Mouse (Mus musculus): ENCODE measurements around the gene Fam177a. TPM values are rescaled to one million over a fixed set of nuclear protein-coding genes. Genes with fewer than 3 reads are reported as not detected.

Gene Fam177a
- polyA plus RNA-seq (2015; fragmentation: Nextera tagmentation; extraction: Ambion mirVana), result 88.5 and 90.4 TPM in 2 replicates

DNA sequence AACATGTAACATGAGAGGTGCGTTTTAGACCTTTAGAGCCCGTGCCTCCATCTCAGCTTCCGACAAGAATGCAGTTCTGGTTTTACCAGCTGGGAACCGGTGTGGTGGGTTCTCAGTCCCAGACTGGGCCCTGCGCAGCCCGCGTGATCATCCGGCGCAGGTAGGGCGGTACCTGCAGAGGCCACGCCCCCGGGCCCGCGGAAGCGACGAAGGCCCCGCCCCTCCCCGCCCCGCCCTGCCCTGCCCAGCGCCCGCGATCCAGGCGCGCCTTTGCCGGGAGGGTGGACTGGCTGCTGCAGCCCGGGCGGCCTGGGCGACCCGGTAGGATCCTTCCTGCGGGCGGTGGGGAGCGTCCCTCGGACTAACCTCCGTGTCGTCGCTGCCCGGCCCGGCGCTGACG is at the start of gene Fam177a:
Gene Fam177a (plus strand): TSS at position 228 of the 400 bp plus-strand sequence.

DNA sequence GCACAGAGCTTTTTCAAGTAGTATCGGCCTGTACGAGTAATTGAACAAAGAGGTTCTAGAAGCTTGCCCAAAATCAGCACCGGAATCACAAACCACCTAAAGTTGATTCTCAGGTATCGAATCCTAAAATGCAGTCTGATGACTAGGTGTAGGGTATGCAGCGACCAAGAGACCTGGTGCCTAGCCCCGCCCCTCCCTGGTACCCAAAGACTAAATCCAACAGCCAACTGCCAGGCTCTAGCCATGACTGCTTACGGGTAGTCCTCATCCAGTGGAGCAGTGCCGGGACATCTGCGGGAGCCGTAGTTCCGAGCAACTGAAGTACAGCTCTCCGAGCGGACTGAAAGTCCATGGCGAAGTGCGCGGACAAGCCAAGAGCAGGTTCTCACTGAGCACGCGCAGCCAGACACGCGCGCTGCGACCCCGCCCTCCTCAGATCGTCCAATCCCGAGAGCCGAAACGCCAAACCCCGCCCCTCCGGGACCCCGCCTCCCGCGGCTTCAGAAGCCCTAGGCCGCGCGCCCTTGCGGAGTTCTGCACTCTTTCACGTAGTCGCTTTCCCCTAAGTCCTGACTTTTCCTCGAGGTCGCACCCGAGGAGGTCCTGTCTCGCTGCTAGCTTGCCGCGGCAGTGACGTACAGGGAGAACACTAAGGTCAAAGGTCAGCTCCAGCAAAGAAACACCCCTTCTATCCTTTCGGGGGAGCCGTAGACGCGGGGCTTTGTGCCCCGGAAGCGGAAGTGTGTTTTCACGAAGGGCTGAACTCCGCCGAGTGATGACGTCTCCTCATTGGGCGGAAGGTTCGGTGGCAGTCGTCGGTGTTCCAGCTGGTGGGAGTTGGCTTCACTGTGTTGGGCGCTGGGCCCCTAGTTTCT is 44.3 kb upstream of the Fam177a start, which contains the start of the genes 2700097O09Rik and Srp54a:
Gene 2700097O09Rik (minus strand): TSS at position 385 of the 875 bp plus-strand sequence.
Gene Srp54a (plus strand): TSS at position 537 of the 875 bp plus-strand sequence.

DNA sequence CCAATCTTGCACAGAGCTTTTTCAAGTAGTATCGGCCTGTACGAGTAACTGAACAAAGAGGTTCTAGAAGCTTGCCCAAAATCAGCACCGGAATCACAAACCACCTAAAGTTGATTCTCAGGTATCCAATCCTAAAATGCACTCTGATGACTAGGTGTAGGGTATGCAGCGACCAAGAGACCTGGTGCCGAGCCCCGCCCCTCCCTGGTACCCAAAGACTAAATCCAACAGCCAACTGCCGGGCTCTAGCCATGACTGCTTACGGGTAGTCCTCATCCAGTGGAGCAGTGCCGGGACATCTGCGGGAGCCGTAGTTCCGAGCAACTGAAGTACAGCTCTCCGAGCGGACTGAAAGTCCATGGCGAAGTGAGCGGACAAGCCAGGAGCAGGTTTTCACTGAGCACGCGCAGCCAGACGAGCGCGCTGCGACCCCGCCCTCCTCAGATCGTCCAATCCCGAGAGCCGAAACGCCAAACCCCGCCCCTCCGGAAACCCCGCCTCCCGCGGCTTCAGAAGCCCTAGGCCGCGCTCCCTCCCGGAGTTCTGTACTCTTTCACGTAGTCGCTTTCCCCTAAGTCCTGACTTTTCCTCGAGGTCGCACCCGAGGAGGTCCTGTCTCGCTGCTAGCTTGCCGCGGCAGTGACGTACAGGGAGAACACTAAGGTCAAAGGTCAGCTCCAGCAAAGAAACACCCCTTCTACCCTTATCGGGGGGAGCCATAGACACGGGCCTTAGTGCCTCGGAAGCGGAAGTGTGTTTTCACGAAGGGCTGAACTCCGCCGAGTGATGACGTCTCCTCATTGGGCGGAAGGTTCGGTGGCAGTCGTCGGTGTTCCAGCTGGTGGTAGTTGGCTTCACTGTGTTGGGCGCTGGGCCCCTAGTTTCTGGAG is 30.5 kb downstream of the Fam177a start, which contains the start of gene Srp54b:
Gene Srp54b (plus strand): TSS at position 546 of the 890 bp plus-strand sequence.

Other genes starting within 250 kb of the Fam177a start
- not detected in 2 replicates for gene Gm20403, start 137.9 kb upstream of the Fam177a start, polyA plus RNA-seq (2015; fragmentation: Nextera tagmentation; extraction: Ambion mirVana)
- gene Baz1a, start 110.1 kb upstream of the Fam177a start, polyA plus RNA-seq (2015; fragmentation: Nextera tagmentation; extraction: Ambion mirVana), result 4.1 TPM in 2 replicates
- gene 2700097O09Rik, start 44.4 kb upstream of the Fam177a start, polyA plus RNA-seq (2015; fragmentation: Nextera tagmentation; extraction: Ambion mirVana), result 20.0 and 21.0 TPM in 2 replicates
- 165 and 166 TPM in 2 replicates for gene Srp54a, start 44.2 kb upstream of the Fam177a start, polyA plus RNA-seq (2015; fragmentation: Nextera tagmentation; extraction: Ambion mirVana)
- gene Srp54b, start 30.6 kb downstream of the Fam177a start, polyA plus RNA-seq (2015; fragmentation: Nextera tagmentation; extraction: Ambion mirVana), result 52.2 and 64.2 TPM in 2 replicates
- not detected in 2 replicates for gene 1700047I17Rik2, start 75.1 kb downstream of the Fam177a start, polyA plus RNA-seq (2015; fragmentation: Nextera tagmentation; extraction: Ambion mirVana)
- 70.6 and 80.7 TPM in 2 replicates for gene Srp54c, start 105.7 kb downstream of the Fam177a start, polyA plus RNA-seq (2015; fragmentation: Nextera tagmentation; extraction: Ambion mirVana)
- 7.6 and 7.8 TPM in 2 replicates for gene 1110008L16Rik, start 175.1 kb downstream of the Fam177a start, polyA plus RNA-seq (2015; fragmentation: Nextera tagmentation; extraction: Ambion mirVana)
- gene Ppp2r3c, start 178.5 kb downstream of the Fam177a start, polyA plus RNA-seq (2015; fragmentation: Nextera tagmentation; extraction: Ambion mirVana), result 15.8 and 16.7 TPM in 2 replicates

All from neural tube, postnatal 0 days (tissue).